ENCODE assay signal across 8 mouse cellular contexts in the genomic region with DNA sequence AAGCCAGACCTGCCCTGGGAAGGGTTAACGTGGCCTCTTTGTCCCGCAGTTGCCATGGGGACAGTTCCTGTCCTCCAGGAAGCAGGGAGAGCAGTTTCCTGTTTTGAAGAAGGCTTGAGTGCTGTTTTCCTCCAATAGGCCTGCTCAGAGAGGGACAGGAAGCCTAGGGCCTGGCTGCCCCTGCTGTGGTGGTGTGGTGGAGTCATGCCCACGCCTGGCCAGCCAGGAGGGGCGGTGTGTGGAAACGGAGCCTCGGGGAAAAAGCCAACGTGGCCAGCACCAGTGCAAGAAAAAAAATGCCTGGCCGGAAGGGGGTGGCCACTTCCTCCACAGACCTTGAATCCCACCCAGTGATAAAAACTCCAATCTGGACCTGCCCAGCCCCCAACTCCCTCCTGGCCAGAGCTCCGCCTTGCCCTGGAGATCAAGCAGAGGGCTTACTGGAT. TPM values are rescaled to one million over a fixed set of nuclear protein-coding genes. Genes with fewer than 3 reads are reported as not detected.
DNase-seq lines count a peak whose midpoint lies in the region; ATAC-seq lines count a peak whose summit lies in the region.

No protein-coding gene starts in this region.

- ATAC-seq in neural tube, embryonic 15.5 days (ENCODE audit: low FRiP score): no peak
- ATAC-seq in embryonic facial prominence, embryonic 15.5 days (ENCODE audit: insufficient number of reproducible peaks, low FRiP score, low TSS enrichment, low read depth): peak; percentile 66; the same call in 1 of the 2 replicates
- peak; percentile 74; the same call in 1 of the 2 replicates for ATAC-seq in limb, embryonic 15.5 days (ENCODE audit: insufficient number of reproducible peaks, low FRiP score, low TSS enrichment, low read depth)
- peak; percentile 69 for ATAC-seq in midbrain, embryonic 13.5 days

- no peak overlapping the region for H3K27ac ChIP-seq in neural tube, embryonic 15.5 days (replicated peaks)
- no peak overlapping the region for H3K27ac ChIP-seq in embryonic facial prominence, embryonic 15.5 days (replicated peaks)
- H3K27ac ChIP-seq in limb, embryonic 15.5 days: 0 out of 2 replicates have a peak overlapping the region, but pooled peaks have one; percentile 17
- H3K27ac ChIP-seq in midbrain, embryonic 13.5 days: no peak overlapping the region

- H3K27me3 ChIP-seq in neural tube, embryonic 15.5 days (replicated peaks): no peaks in the 10 kb centered on the region
- H3K27me3 ChIP-seq in embryonic facial prominence, embryonic 15.5 days: no peaks in the 10 kb centered on the region
- peaks cover 11% of the 10 kb centered on the region; the same call in 1 of the 2 replicates for H3K27me3 ChIP-seq in limb, embryonic 15.5 days
- H3K27me3 ChIP-seq in midbrain, embryonic 13.5 days: peaks cover 5% of the 10 kb centered on the region

- WGBS in neural tube, embryonic 15.5 days: 50% methylated on average over 9 of the region's 9 CpGs
- WGBS in embryonic facial prominence, embryonic 15.5 days: 45% methylated on average over 9 of the region's 9 CpGs
- WGBS in limb, embryonic 15.5 days: 41% methylated on average over 9 of the region's 9 CpGs
- 56% methylated on average over 9 of the region's 9 CpGs for WGBS in midbrain, embryonic 13.5 days

- no peak overlapping the region for H3K9ac ChIP-seq in neural tube, embryonic 15.5 days (replicated peaks)
- H3K9ac ChIP-seq in embryonic facial prominence, embryonic 15.5 days: no peak overlapping the region
- no peak overlapping the region for H3K9ac ChIP-seq in limb, embryonic 15.5 days
- no peak overlapping the region for H3K9ac ChIP-seq in midbrain, embryonic 13.5 days (replicated peaks)

- peak; percentile 37 for DNase-seq in neural tube, embryonic 10.5 days (ENCODE audit: extremely low spot score, low spot score)
- peak; percentile 75 for DNase-seq in heart, postnatal 4 days
- DNase-seq in B cell, adult 2 months: no peak
- DNase-seq in right cerebral cortex, adult 2 months (ENCODE audit: low spot score in 2 of 2): no peak

- no peak overlapping the region for H3K4me3 ChIP-seq in neural tube, embryonic 15.5 days (replicated peaks)
- no peak overlapping the region for H3K4me3 ChIP-seq in embryonic facial prominence, embryonic 15.5 days (replicated peaks)
- no peak overlapping the region for H3K4me3 ChIP-seq in limb, embryonic 15.5 days
- H3K4me3 ChIP-seq in midbrain, embryonic 13.5 days (replicated peaks): no peak overlapping the region

- peaks cover 5% of the 10 kb centered on the region for H3K4me1 ChIP-seq in neural tube, embryonic 15.5 days
- no peaks in the 10 kb centered on the region; the same call in 1 of the 2 replicates for H3K4me1 ChIP-seq in embryonic facial prominence, embryonic 15.5 days
- H3K4me1 ChIP-seq in limb, embryonic 15.5 days: peaks cover 6% of the 10 kb centered on the region
- H3K4me1 ChIP-seq in midbrain, embryonic 13.5 days (replicated peaks): peaks cover 8% of the 10 kb centered on the region

- no peaks in the 10 kb centered on the region for H3K36me3 ChIP-seq in neural tube, embryonic 15.5 days
- H3K36me3 ChIP-seq in embryonic facial prominence, embryonic 15.5 days: no peaks in the 10 kb centered on the region
- H3K36me3 ChIP-seq in limb, embryonic 15.5 days: no peaks in the 10 kb centered on the region
- no peaks in the 10 kb centered on the region for H3K36me3 ChIP-seq in midbrain, embryonic 13.5 days

- H3K9me3 ChIP-seq in neural tube, embryonic 15.5 days (replicated peaks): no peaks in the 10 kb centered on the region
- no peaks in the 10 kb centered on the region for H3K9me3 ChIP-seq in embryonic facial prominence, embryonic 15.5 days (replicated peaks)
- no peaks in the 10 kb centered on the region for H3K9me3 ChIP-seq in limb, embryonic 15.5 days
- no peaks in the 10 kb centered on the region for H3K9me3 ChIP-seq in midbrain, embryonic 13.5 days

- H3K4me2 ChIP-seq in neural tube, embryonic 15.5 days: no peak overlapping the region
- no peak overlapping the region for H3K4me2 ChIP-seq in embryonic facial prominence, embryonic 15.5 days (replicated peaks)
- H3K4me2 ChIP-seq in limb, embryonic 15.5 days: no peak overlapping the region
- H3K4me2 ChIP-seq in midbrain, embryonic 13.5 days (replicated peaks): no peak overlapping the region

RNA-seq across cellular contexts. Expression of gene Fgd5, which starts 6.5 kb away (rescaled TPM):
- 17.3 and 17.6 TPM in 2 replicates for polyA plus RNA-seq in neural tube, embryonic 15.5 days (2015; fragmentation: Nextera tagmentation; extraction: Ambion mirVana)
- polyA plus RNA-seq in embryonic facial prominence, embryonic 15.5 days (2015; fragmentation: Nextera tagmentation; extraction: Ambion mirVana): 12.0 and 12.2 TPM in 2 replicates
- 10 to 100 TPM; 24.8 to 26.4 TPM for total RNA-seq in heart, postnatal 4 days (2021)
- 10.2 and 10.3 TPM in 2 replicates for polyA plus RNA-seq in limb, embryonic 15.5 days (2015; fragmentation: Nextera tagmentation; extraction: Ambion mirVana)
- polyA plus RNA-seq in midbrain, embryonic 13.5 days (2015; fragmentation: Nextera tagmentation; extraction: Ambion mirVana): 7.3 and 8.0 TPM in 2 replicates

Comparison
In these comparisons a context has a peak if more than half of its experiments do, and no peak if none do; other contexts are left out.
1. DNase-seq: peak in neural tube, embryonic 10.5 days (single experiment) and heart, postnatal 4 days (single experiment); none in B cell, adult 2 months (0 of 2) and right cerebral cortex, adult 2 months (0 of 2).